Mouse (Mus musculus) cortical plate, adult 2 months (tissue): ENCODE data around the gene Ccdc50.

ENCODE experiments used
- CTCF ChIP-seq: fragments of 200-500 bp; IDR thresholded peaks from 2 replicates; pipeline ENCODE4 v1.5.1; 2011; ENCODE audit warnings: mild to moderate bottlenecking, control low read depth, low read length; ENCODE audit not compliant: insufficient read depth; ENCODE audit errors: extremely low read depth
- POLR2A ChIP-seq: fragments of 200-500 bp; IDR thresholded peaks from 2 replicates; pipeline ENCODE4 v1.6.1; 2011; ENCODE audit warnings: mild to moderate bottlenecking, low read length, control low read depth; ENCODE audit not compliant: insufficient read depth; ENCODE audit errors: extremely low read depth

DNA sequence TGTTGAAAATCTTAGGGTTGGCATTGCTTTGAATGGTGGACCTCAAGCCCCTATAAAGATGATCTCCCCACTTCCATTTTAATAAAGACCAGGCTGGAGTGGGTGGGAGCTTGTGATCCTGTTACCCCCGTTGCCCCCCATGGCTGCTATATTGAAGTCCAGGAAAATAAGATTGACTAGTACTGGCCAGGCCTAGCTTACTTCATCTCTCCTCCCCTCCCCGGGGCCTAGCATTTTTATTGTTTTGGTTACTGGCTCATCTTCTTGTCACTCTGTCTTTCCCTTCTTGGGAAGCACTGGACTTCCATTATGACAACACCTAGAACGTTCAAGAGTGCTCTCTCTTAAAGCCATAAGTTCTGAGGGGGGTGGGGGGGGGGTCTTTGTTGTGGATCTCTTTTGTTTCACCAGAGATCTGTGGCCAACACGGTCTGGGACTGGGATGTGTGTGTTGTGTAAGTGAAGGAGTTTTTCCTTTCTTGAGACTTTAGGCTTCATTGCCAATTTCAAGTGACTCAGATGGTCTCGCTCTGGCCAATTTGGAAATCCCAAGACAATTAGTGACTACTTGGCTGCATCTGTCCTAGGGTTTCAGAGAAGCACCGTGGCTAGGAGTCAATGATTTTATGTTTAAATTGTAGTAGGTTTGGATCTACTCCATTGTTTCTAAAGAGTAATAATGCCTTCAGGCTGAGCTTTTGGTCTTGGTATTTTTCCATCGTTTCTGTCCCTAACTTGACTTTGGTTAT, 1.0 kb downstream of the Ccdc50 start:
- TF ChIP-seq CTCF (no peak), POLR2A (no peak)
